Mouse (Mus musculus): ENCODE measurements around the gene Dnajc7. TPM values are rescaled to one million over a fixed set of nuclear protein-coding genes. Genes with fewer than 3 reads are reported as not detected.
A peak's percentile ranks its signal among the peaks of the same experiment; 100 is the strongest.

Dnajc7 gene
- total and polyA plus RNA-seq, 2 experiments from 2014 or later = 64.6 to 246 TPM

- no peaks in the 10 kb centered on the region for H3K36me3 ChIP-seq (ENCODE audit: insufficient read depth, low read length)
- no peaks in the 10 kb centered on the region for H3K27me3 ChIP-seq (ENCODE audit: insufficient read depth, low read length)
- no peak for TF ChIP-seq CTCF (IDR thresholded peaks at IDR 0.05; ENCODE audit: low read depth)
- H3K4me2 ChIP-seq (ENCODE audit: low read depth, low read length) = no peak overlapping the region
- ATAC-seq (no peak), DNase-seq (ENCODE audit: low spot score) (no peak)
- H3K9ac ChIP-seq (replicated peaks; ENCODE audit: low read length) = no peak overlapping the region
- no peak overlapping the region for H3K4me3 ChIP-seq (ENCODE audit: low read length)
- no peak overlapping the region for H3K27ac ChIP-seq
- WGBS = 44% methylated on average over 7 of the region's 7 CpGs
- H3K4me1 ChIP-seq (ENCODE audit: insufficient read depth, low read length) = no peaks in the 10 kb centered on the region
- no peaks in the 10 kb centered on the region for H3K9me3 ChIP-seq (ENCODE audit: low read length)
Measured at GRCm38 (mm10) chr11:100559476-100559875, 60.5 kb downstream of the Dnajc7 start.

GRCm38 (mm10) chr11:100557563-100557962 is 62.4 kb downstream of the Dnajc7 start:
- no peaks in the 10 kb centered on the region for H3K9me3 ChIP-seq (ENCODE audit: low read length)
- 76% methylated on average over 3 of the region's 3 CpGs for WGBS
- no peak overlapping the region for H3K27ac ChIP-seq
- no peaks in the 10 kb centered on the region for H3K36me3 ChIP-seq (ENCODE audit: insufficient read depth, low read length)
- TF ChIP-seq CTCF (IDR thresholded peaks at IDR 0.05; ENCODE audit: low read depth) = no peak
- H3K9ac ChIP-seq (replicated peaks; ENCODE audit: low read length) = no peak overlapping the region
- no peak overlapping the region for H3K4me3 ChIP-seq (ENCODE audit: low read length)
- no peak overlapping the region for H3K4me2 ChIP-seq (ENCODE audit: low read depth, low read length)
- DNase-seq (ENCODE audit: low spot score) = no peak
- H3K27me3 ChIP-seq (ENCODE audit: insufficient read depth, low read length) = no peaks in the 10 kb centered on the region
- H3K4me1 ChIP-seq (ENCODE audit: insufficient read depth, low read length) = no peaks in the 10 kb centered on the region
- ATAC-seq = no peak

- Histone ChIP-seq H3K27ac (no peak overlapping the region), H3K4me2 (ENCODE audit: low read depth, low read length) (0 out of 2 replicates have a peak overlapping the region, but pooled peaks have one; percentile 11), H3K9me3 (ENCODE audit: low read length) (no peaks in the 10 kb centered on the region), H3K4me1 (ENCODE audit: insufficient read depth, low read length) (no peaks in the 10 kb centered on the region), H3K27me3 (ENCODE audit: insufficient read depth, low read length) (no peaks in the 10 kb centered on the region), H3K36me3 (ENCODE audit: insufficient read depth, low read length) (no peaks in the 10 kb centered on the region), H3K9ac (replicated peaks; ENCODE audit: low read length) (no peak overlapping the region), H3K4me3 (ENCODE audit: low read length) (no peak overlapping the region)
- 17% methylated on average over 11 of the region's 11 CpGs for WGBS
- peak; percentile 75 for ATAC-seq
- peak; percentile 82 for TF ChIP-seq CTCF (IDR thresholded peaks at IDR 0.05; ENCODE audit: low read depth)
- DNase-seq (ENCODE audit: low spot score) = peak; percentile 89
Measured at GRCm38 (mm10) chr11:100555583-100555982, 64.4 kb downstream of the Dnajc7 start.

GRCm38 (mm10) chr11:100552842-100553241 is 67.1 kb downstream of the Dnajc7 start:
- no peak for TF ChIP-seq CTCF (IDR thresholded peaks at IDR 0.05; ENCODE audit: low read depth)
- Histone ChIP-seq H3K36me3 (ENCODE audit: insufficient read depth, low read length) (no peaks in the 10 kb centered on the region), H3K4me2 (ENCODE audit: low read depth, low read length) (no peak overlapping the region), H3K9me3 (ENCODE audit: low read length) (no peaks in the 10 kb centered on the region), H3K9ac (replicated peaks; ENCODE audit: low read length) (no peak overlapping the region), H3K4me1 (ENCODE audit: insufficient read depth, low read length) (no peaks in the 10 kb centered on the region), H3K4me3 (ENCODE audit: low read length) (no peak overlapping the region), H3K27ac (no peak overlapping the region), H3K27me3 (ENCODE audit: insufficient read depth, low read length) (no peaks in the 10 kb centered on the region)
- 51% methylated on average over 4 of the region's 4 CpGs for WGBS
- DNase-seq (ENCODE audit: low spot score) (no peak), ATAC-seq (no peak)

- whole genome bisulfite sequencing = 71% methylated on average over 6 of the region's 6 CpGs
- no peak for ATAC-seq
Measured at GRCm38 (mm10) chr11:100550101-100550500, 69.9 kb downstream of the Dnajc7 start.

GRCm38 (mm10) chr11:100549466-100549865 is 70.5 kb downstream of the Dnajc7 start:
- ATAC-seq (no peak), DNase-seq (ENCODE audit: low spot score) (no peak)
- H3K4me3 ChIP-seq (ENCODE audit: low read length) = no peak overlapping the region
- H3K27ac ChIP-seq = no peak overlapping the region
- no peak overlapping the region for H3K4me2 ChIP-seq (ENCODE audit: low read depth, low read length)
- H3K36me3 ChIP-seq (ENCODE audit: insufficient read depth, low read length) = no peaks in the 10 kb centered on the region
- no peak overlapping the region for H3K9ac ChIP-seq (replicated peaks; ENCODE audit: low read length)
- H3K27me3 ChIP-seq (ENCODE audit: insufficient read depth, low read length) = no peaks in the 10 kb centered on the region
- TF ChIP-seq CTCF (IDR thresholded peaks at IDR 0.05; ENCODE audit: low read depth) = no peak
- H3K9me3 ChIP-seq (ENCODE audit: low read length) = no peaks in the 10 kb centered on the region
- peaks cover 4% of the 10 kb centered on the region; the same call in 1 of the 2 replicates for H3K4me1 ChIP-seq (ENCODE audit: insufficient read depth, low read length)
- WGBS = 86% methylated on average over 8 of the region's 8 CpGs

More at GRCm38 (mm10) chr11:100550101-100550500, 69.9 kb downstream of the Dnajc7 start:
- H3K27me3 ChIP-seq (ENCODE audit: insufficient read depth, low read length) = no peaks in the 10 kb centered on the region
- no peak overlapping the region for H3K4me3 ChIP-seq (ENCODE audit: low read length)
- no peaks in the 10 kb centered on the region for H3K9me3 ChIP-seq (ENCODE audit: low read length)
- no peak for TF ChIP-seq CTCF (IDR thresholded peaks at IDR 0.05; ENCODE audit: low read depth)
- H3K27ac ChIP-seq = no peak overlapping the region
- H3K9ac ChIP-seq (replicated peaks; ENCODE audit: low read length) = no peak overlapping the region
- no peaks in the 10 kb centered on the region for H3K36me3 ChIP-seq (ENCODE audit: insufficient read depth, low read length)
- no peak for DNase-seq (ENCODE audit: low spot score)
- no peak overlapping the region for H3K4me2 ChIP-seq (ENCODE audit: low read depth, low read length)
- peaks cover 4% of the 10 kb centered on the region; the same call in 1 of the 2 replicates for H3K4me1 ChIP-seq (ENCODE audit: insufficient read depth, low read length)

- H3K4me3 ChIP-seq (ENCODE audit: low read length) = no peak overlapping the region
Measured at GRCm38 (mm10) chr11:100548141-100548540, 71.8 kb downstream of the Dnajc7 start.

More at GRCm38 (mm10) chr11:100548141-100548540, 71.8 kb downstream of the Dnajc7 start:
- WGBS = 81% methylated on average over 6 of the region's 6 CpGs
- H3K4me2 ChIP-seq (ENCODE audit: low read depth, low read length) = no peak overlapping the region
- DNase-seq (ENCODE audit: low spot score) = no peak
- no peaks in the 10 kb centered on the region for H3K27me3 ChIP-seq (ENCODE audit: insufficient read depth, low read length)
- peaks cover 4% of the 10 kb centered on the region; the same call in 1 of the 2 replicates for H3K4me1 ChIP-seq (ENCODE audit: insufficient read depth, low read length)
- no peak overlapping the region for H3K27ac ChIP-seq
- no peak for TF ChIP-seq CTCF (IDR thresholded peaks at IDR 0.05; ENCODE audit: low read depth)
- no peak overlapping the region for H3K9ac ChIP-seq (replicated peaks; ENCODE audit: low read length)
- no peaks in the 10 kb centered on the region for H3K9me3 ChIP-seq (ENCODE audit: low read length)
- no peaks in the 10 kb centered on the region for H3K36me3 ChIP-seq (ENCODE audit: insufficient read depth, low read length)
- ATAC-seq = no peak

Data from hindbrain, postnatal 0 days (tissue).